Mouse (Mus musculus) heart, postnatal 0 days (tissue): ENCODE measurements around the gene Cdk6.

Experiments
- CTCF ChIP-seq: IDR thresholded peaks from 2 replicates; pipeline ENCODE4 v1.5.1; 2016; ENCODE audit warnings: antibody characterized with exemption, control low read depth, low read depth
- EP300 ChIP-seq: IDR thresholded peaks from 2 replicates; pipeline ENCODE4 v1.6.1; 2016; ENCODE audit warnings: antibody characterized with exemption, low read depth

GRCm38 (mm10) chr5:3544480-3544769 is 203.1 kb downstream of the Cdk6 start:
- TF ChIP-seq CTCF (no peak), EP300 (no peak)
